Mouse (Mus musculus) 416B (cell line): ENCODE results near the gene Irs2.

Experiments
- DNase-seq: peaks from one replicate; pipeline ENCODE4 v3.0.0; 2011; ENCODE audit warnings: low read depth

Irs2 gene

DNA sequence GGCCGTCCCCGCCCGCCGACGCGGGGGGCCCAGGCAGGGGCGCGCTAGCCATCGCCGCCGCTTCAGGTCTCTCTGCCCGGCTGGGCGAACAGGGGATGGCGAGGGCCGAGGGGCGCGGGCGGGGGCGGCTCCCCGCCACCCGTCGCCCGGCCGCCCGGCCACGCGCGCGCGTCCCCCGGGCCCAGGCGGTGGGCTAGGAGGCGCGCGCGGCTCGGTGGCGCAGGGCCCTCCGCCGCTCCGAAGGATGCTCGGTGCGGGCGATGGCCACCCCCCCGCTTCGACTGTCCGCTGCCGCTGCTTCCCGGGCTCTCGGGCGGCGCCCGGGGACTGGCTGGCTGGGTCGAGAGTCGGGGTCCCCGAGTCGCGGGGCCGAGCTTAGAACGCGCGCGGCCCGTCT lies at the start of gene Irs2:
Irs2 (minus strand) TSS at position 80 of the 397 bp plus-strand sequence.
- DNase-seq = no peak

DNA sequence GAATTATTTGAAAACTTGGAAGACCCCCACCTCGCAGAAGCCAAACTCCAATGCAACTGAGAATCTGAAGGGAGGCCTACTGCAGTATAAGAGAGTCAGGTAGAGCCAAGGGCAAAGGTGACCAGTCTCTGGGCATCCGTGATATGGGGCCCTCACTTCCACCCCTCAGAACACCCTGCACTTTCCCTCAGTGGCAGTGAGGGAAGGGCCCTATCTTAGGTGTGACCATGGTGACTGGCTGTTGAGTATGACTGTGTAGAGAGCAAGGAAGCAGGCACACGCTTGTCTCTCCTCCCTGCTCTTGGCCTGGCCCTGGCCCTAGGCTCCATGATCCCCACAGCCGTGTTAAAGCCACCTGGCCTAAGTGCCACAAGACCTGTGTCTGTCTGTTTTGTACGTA lies 48.4 kb upstream of the Irs2 start:
- no peak for DNase-seq

DNA sequence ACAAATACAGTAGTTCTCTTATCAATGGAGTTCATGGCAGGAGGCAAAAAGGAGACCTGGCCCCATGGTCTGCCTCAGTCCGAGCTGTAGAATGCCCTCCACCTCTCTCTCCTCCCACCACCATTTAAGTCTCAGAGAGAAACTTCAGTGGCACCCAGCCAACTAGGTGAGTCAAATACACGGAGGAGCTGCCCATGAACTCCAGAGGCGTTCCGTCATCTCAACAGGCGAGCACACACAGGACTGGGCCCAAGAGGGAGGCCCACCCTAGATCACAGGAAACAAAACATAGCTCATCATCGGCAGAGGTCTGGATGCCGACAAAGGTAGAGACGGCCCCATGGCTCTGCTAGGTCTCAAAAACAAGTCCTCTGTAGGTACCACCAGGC lies 47.9 kb upstream of the Irs2 start:
- DNase-seq = no peak

DNA sequence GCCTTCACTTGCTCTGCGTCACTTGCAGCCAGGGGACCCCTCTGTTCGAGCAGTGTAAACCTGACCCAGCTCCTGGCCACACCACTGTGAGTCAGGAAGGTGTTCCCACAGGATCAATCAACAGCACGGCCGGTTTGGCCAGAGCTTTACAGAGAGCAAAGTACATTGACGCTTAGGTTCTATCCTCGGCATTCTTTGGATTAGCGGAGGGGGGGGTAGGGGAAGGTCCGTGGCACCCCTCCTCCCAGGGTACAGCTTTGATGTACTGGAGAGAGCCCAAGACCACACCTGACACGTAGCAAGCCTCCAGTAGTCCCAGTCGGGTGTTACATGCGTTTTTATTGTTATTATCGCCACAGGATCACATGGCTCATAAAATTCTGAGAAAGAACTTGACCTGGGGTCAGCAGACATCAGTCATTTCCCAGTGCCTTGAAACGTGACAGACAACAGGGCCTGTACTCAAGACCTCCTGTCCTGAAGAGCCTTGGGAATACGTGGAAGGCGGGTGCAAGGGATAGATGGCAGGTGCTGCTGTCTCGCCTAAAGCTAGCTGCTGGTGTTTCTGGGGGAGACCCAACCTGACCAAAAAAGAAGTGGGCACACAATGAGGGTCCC lies 47.4 kb upstream of the Irs2 start:
- no peak for DNase-seq

DNA sequence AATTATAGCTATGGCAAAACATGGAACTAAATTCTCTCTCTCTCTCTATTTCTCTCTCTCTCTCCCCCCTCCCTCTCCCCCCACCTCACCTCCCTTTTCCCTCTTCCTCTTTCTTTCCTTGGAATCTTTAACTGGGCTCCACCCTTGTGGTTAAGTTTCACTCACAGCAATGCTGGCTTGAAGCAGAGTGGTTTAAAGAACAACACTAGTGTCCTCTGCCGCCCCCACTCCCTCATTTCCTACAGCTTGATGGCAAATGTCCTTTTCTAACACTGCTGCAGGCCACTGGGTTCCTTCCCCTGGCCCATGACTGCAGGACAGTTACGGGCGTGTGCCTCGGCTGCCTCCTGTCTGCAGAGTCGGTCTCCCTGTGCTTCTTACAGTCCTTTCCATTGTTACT lies 41.6 kb upstream of the Irs2 start:
- no peak for DNase-seq

DNA sequence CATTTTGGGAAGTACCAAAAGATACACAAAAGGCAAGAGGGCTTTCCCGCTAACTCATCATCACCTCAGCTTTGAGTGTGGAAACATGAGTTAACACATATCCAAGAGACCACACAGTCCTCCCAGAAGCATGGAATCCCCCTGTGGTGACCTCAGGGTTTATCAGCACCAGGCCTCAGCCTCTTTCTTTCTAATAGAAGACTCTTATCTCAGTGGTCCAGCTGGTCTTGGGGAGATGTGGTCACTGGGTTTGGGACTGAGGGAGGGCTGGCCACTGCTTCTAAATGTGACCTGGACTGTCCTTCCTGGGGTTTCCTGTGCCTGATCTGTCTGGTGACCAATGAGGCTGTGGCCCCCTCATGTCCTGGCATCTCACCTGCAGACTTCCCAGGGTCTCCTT lies 39.6 kb upstream of the Irs2 start:
- DNase-seq = peak; percentile 51

DNA sequence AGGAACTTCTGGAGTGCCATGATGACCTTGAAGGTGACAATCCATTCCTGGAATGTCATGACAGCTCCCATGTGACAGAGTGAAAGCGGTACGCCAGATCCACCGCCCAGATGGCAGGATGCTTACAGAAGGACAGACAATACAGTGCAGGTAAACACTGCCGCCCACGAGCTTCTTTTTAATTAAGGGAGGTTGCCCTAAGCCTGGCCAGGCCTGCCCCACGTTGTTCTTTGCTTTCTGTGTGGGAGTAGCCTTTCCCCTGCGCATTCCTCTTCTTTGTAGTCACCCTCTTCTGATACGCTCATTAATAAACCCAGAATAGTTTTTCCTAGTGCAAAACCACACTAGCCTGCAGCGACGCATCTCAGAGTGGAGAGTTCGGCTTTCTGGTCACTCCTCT lies 36.4 kb upstream of the Irs2 start:
- no peak for DNase-seq

DNA sequence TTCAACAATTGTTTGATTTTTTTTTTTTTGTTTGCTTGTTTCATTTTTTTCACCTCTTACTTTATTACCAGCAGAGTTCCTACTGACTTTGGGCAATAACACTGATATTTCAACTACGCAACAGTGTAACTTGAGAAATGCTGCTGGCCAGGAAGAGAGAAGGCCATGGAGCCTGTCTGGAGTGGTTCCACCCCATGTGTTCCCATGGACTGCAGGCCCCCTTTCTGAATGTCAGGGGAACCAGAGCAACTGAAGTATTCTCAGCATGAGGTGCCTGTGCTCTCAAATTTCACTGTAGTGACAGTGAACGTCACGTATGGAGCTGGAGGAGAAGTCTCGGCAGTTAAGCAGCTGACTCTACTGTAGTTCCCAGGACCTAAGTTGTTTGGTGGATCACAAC lies 35.3 kb upstream of the Irs2 start:
- DNase-seq = no peak

DNA sequence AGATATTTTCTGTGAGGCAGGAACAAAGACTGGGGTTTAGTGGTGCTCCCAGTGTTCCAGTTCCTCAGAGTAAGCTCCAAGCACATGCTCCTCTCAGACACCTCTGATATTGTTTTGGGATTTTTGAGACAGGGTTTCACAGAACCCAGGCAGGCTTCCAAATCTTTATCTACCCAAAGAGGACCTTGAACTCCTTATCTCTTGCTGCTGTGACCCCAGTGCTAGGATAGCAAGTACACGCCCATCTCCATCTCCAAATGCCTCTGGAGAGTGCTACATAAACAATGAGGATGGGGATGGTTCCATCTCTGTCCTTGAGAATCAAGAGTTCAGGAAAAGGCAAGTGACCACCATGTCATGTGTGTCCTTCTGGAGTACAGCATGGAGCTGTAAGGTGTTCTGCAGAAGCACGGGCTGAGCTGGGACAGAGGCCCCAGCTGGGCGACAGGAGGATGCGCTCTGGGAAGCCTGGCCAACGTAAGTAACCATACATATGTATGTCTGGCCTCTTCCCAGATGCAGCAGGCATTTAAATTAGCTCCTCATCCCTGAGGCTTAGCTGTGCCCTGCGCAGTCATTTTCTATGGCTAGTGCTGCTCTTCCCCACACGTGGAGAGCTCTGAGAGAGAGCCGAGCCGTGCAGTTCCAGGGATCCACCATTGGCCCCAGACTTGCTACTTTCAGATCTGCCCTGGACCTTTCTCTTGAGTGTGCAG lies 34.8 kb upstream of the Irs2 start:
- no peak for DNase-seq

DNA sequence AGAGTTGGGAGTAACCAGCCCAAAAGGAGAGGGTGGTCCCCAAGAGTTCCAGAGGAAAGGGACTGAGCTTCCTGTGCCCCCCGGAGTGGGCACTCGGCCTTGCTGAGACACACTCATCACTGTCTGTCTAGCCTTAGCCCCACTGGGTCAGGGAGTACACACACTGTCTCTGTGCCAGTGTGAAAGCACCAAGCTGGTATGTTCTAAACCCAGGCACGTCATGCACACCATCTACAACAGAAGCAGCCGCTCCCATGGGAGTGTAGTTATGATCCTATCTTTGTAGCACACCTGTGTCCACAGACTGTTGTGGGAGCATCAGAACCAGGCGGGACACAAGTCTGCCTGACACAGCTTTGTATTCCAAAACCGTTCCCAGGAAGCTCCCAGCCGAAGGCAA lies 31.8 kb upstream of the Irs2 start:
- no peak for DNase-seq

DNA sequence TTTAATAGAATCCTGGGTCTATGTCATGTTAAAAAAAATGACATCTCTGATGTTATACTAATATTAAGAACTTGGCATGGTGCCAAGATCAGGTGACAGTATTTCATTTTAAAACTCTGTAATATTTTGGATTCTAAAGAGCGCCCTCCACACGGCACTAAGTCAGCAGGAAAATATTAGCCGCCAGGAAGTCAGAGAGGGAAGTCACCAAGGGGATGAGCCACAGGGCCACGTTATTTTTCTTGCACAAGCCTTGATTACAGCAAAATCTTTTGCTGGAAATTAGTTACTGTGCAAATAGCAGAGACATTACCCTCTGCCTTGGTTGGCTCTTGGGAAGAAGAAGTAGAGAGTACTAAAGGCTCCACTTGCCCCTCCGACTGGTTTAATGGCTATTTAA lies 30.5 kb upstream of the Irs2 start:
- peak; percentile 15 for DNase-seq

DNA sequence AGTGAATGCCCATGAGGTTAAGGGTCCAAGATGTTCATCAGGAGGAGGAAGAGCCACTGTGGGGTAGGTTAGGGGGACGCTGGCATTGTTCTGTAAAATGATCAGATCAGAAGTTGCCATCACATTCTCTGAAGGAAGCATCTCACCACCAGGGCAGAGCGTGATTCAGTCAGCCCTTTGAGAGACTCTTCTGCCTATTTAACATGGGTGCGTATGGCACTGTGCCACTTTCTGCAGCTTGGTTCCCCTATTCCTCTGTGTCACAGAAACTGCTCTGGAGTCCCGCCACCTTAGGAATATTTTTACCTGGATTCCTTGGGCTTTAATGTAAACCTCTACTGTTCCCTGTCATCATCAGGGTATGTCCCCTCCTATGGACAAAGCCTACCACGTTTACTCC lies 30.1 kb upstream of the Irs2 start:
- no peak for DNase-seq

DNA sequence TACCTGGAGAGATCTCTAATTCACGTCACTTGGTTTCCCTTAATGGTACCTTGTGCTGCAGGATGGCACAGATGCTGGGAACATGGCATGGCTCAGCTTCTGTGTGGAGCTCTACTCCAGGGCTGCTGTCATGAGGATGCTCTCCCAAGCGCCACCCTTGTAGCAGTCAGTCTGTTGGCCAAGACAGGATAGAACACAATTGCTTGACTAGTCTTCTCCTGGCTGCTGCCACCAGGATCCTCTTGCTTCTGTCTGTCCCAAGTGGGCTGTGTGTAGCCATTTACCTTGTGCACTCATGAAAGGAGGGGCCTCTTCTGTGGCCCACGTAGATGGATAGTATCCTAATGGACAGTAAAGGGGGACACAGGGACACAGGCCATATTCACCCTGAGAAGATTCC lies 28.5 kb upstream of the Irs2 start:
- DNase-seq = no peak

DNA sequence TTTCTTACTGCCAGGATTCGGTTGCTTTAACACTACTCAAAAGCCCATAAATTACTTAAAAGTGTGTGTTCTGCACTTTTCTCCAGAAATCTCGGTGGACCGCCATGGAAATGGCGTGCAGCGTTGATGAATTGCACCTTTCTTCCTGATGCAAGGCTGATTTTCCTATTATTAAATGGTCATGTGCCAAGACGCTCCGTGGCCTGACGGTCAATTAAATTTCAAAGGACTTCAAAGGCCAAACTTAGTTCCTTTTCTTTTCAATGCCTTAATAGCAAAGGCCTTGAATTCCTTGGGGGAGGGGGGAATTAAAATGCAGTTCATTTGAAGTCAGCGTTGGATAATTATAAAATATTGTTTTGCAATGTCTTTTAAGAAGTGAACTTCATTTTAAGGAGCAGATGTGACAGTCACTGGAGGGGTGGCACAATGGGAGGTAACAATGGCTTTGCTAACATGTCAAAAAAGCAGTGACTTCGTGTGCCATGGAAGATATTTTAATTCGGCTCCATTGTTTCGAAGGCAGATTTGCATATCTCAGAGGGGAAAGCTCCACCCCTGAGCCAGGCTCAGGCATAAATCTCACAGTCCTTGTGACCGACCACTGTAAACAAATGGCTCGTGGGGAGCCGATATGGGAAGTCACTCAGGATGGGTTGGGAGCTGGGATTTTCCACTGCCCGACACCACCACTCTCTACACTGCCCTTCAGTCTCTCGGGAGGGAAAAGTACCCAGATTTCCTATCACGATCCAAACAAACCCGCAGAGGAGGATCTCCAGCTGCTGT lies 27.6 kb upstream of the Irs2 start:
- no peak for DNase-seq

DNA sequence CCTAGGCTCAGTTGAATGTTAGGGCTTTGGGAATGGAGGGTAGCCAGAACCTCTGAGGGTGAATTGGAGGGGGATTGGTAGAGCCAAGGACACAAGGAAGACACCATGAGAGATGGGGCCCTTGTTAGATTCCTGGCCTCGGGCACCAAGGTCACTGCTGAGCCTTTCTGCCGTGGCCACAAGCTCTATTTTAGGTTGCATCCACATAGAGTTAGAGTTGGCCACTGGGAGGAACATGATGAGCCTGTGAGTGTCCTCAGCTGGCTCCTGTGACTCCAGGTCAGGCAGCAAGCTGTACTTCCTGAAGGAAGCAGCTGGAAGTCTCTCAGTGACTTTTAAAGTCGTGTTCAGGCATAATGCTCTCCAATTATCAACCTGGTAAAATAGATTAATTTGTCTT lies 16.6 kb upstream of the Irs2 start:
- no peak for DNase-seq

DNA sequence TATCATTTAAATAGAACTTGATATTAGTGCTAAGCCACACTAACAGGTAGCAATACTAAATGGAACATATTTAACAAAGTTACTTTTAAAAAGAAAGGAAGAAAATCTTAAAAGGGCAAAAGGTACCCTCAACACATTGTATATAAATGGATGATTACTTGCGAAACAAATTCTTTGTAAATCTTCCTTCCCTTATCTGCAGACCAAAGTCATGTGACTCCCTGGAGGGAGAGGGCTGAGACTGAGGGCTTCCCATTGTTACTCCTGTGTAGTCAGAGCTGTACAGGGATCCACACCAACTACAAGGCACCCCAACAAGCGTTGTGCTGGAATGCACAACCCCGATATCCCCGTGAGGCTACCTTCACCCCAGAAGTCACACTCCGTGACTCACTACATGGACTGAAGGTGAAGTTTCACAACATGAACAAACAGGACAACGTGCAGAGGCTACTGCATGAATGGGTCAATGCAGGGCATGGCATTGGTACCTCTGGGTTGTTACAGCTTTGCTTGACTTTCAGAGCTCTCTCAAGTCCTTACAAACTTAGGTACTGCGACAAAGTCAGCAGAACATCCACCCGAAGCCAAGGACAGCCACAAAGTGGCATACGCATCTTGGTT lies 12.8 kb upstream of the Irs2 start:
- DNase-seq = no peak

DNA sequence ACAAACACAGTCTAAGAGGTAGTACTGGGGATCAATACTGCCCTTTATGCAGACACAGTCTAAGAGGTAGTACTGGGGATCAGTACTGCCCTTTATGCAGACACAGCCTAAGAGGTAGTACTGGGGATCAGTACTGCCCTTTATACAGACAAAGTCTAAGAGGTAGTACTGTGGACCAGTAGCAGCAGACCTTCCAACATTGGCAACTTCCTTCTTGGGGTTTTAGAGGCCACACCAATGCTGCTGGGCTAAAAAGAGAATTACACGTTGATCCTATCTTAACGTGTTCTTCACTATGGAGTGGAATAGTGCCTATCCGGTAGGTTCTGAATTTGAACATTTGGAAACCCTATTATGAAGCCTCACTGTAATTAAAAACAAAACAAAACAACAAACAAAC lies 7.4 kb upstream of the Irs2 start:
- no peak for DNase-seq

DNA sequence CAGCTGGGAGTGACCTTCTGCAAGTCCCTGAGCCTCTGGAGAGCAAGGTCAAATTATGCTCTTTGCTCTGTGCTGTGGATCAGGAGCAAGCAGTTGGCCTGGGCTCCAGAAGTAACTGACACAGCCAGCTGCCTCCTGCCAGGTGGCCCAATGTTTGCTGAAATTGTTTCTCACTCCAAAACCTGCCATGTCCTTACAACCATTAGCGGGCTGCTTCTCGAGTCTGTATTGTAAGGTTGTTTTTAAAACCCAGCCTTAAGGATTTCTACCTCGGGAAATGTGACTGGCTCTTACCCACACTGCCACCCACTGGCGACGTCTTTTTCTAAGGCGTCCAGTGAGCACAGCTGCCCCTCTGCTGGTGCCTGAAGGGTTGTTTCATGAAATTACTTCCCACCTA lies 5.0 kb upstream of the Irs2 start:
- peak; percentile 63 for DNase-seq

DNA sequence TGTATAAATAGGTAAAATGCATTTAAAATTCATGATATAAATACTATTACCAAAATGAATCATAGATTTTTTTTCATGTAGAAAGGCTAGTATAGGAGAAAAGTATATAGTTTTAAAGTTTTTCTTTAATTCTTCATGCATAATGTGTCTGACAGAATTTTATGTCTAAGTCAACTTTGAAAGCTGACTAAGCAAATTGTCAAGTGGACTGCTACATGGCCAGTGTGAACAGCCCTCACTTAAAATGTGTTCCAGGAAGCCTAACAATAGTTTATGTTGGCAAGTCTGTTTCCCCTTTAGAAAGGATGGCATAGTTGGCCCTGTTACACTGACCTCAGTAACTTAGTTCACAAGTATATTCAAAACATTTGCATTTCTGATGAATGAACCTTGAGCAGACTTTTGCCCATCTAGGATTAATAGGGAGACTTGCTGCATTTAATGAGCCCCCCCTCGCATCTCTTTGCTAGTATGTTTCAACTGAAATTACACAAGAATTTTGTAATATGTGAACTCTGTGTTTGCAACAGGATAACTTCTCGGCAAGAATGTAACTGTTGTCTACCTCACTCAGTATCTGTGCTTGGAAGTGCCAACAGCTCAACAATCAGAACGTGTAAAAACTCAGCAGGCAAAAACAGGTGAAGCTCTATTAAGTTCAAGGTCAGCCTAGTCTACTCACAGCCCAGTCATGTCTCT lies 3.7 kb upstream of the Irs2 start:
- DNase-seq = peak; percentile 42

DNA sequence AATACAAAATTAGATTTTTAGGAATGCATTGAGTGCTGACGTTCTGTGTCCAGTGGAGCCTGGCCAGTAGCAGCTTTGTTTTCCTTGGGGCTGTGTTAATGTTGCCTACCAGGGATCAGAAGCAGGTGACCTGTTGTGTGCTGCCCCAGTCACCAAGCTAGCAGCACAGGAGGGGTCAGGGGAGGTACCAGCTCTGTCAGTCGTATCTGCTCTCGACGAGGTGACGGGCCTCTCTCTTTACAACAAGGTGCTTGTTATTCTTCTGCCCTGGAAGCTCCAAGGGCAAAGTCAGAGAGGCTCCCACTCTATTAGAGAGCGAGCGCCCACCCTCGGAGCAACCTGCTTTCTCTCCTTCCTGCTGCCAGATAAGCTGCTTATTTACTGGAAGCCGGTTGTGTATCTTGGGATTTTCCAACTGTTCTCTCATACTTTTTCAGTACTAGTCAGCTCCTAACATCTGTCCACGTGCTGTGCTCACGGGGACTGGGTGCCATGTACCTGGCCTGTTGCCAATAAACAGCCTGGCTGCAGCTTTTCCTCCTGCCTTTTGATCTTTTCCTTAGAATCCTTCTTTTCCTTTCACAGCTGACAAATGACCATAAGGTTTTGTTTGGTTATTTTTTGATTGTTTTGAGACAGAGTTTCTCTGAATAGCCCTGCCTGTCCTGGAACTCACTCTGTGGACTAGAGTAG lies 2.8 kb upstream of the Irs2 start:
- DNase-seq = no peak

DNA sequence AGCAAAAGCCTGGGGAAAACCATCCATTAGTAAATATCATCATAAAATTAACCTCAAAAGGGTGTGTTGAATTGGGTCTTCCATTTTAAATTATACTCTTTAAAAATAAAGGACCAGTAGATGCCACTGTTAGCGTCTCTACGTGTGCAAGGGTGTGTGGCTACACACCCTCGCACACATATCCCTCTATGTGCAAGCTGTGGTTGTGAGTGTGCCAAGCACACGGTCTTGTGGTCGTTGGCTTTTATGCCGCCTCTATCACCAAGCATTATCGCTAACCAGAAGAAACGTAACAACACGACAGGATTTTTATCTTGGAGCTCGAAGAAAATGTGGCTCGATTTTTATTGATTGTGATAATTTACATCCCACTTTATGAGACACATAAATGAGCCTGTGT lies 2.1 kb upstream of the Irs2 start:
- DNase-seq = peak; percentile 42
